ENCODE assay signal across 29 mouse cellular contexts in genomic region chr4:118581508-118581907, GRCm38 (mm10). TPM values are rescaled to one million over a fixed set of nuclear protein-coding genes. Genes with fewer than 3 reads are reported as not detected.
A peak's percentile ranks its signal among the peaks of the same experiment; 100 is the strongest.
DNase-seq lines count a peak whose midpoint lies in the region; ATAC-seq and TF ChIP-seq lines count a peak whose summit lies in the region.
"Had no signal": no experiment of that assay in that cellular context is flagged by ENCODE, and none has a peak within 500 bp of the region (broad histone marks: within the 10 kb centered on the region; RNA-seq: fewer than 3 reads in every experiment).

No protein-coding gene starts in this region.

- DNase-seq in cerebellum, postnatal 14 days, result peak; percentile 67 to 73
- no peak for DNase-seq in cerebellum, adult 9-10 months
- peak; percentile 18 for DNase-seq in embryo, embryonic 11 days
- DNase-seq in frontal cortex, postnatal 36 days (ENCODE audit: low spot score in 2 of 2), result no peak
- DNase-seq in heart, postnatal 10 days, result no peak
- DNase-seq: adrenal gland, adult 2 months; cerebellum, adult 2 months; forebrain, postnatal 0 days; gastrocnemius, postnatal 25 days; heart, postnatal 36 days; kidney, adult 2 months; liver, postnatal 0 days; thymus, adult 18-20 months; thymus, postnatal 4 days had no signal

- no peak for ATAC-seq in hindbrain, embryonic 16.5 days
- ATAC-seq in hindbrain, embryonic 13.5 days (ENCODE audit: low FRiP score), result no peak
- ATAC-seq: forebrain, postnatal 0 days; inflammation-experienced regulatory T-cells, adult 6 months; liver, postnatal 0 days; lung, postnatal 0 days had no signal

- no peak overlapping the region for H3K27ac ChIP-seq in hindbrain, embryonic 16.5 days (ENCODE audit: low read depth, low read length)
- H3K27ac ChIP-seq in hindbrain, embryonic 13.5 days, result no peak overlapping the region
- H3K27ac ChIP-seq: kidney, postnatal 0 days; limb, embryonic 12.5 days; macrophage; neural tube, embryonic 12.5 days had no signal

- no peak overlapping the region for H3K4me3 ChIP-seq in hindbrain, embryonic 16.5 days (ENCODE audit: low read length)
- no peak overlapping the region for H3K4me3 ChIP-seq in hindbrain, embryonic 13.5 days
- H3K4me3 ChIP-seq in E14TG2a.4 (replicated peaks; ENCODE audit: low read length), result peak overlapping the region; percentile 3; the same call in 1 of the 2 replicates
- H3K4me3 ChIP-seq: limb, embryonic 12.5 days; neural tube, embryonic 12.5 days had no signal

- 0 out of 2 replicates have a peak overlapping the region, but pooled peaks have one; percentile 27 for H3K9ac ChIP-seq in hindbrain, embryonic 16.5 days (ENCODE audit: low read depth, low read length)
- no peak overlapping the region for H3K9ac ChIP-seq in hindbrain, embryonic 13.5 days
- H3K9ac ChIP-seq: forebrain, postnatal 0 days; limb, embryonic 12.5 days; liver, postnatal 0 days; neural tube, embryonic 12.5 days had no signal

- H3K27me3 ChIP-seq in hindbrain, embryonic 16.5 days (replicated peaks; ENCODE audit: control insufficient read depth, insufficient read depth, low read length), result no peaks in the 10 kb centered on the region
- H3K27me3 ChIP-seq in hindbrain, embryonic 13.5 days, result 0 out of 2 replicates have a peak, but pooled peaks cover 4% of the 10 kb centered on the region
- H3K27me3 ChIP-seq in E14TG2a.4 (ENCODE audit: insufficient read depth, low read length), result peaks cover 52% of the 10 kb centered on the region
- H3K27me3 ChIP-seq: limb, embryonic 12.5 days had no signal

- WGBS in hindbrain, embryonic 16.5 days, result 46% methylated on average over 8 of the region's 11 CpGs
- 41% methylated on average over 11 of the region's 11 CpGs for WGBS in hindbrain, embryonic 13.5 days

- no peak overlapping the region for H3K4me2 ChIP-seq in hindbrain, embryonic 16.5 days (ENCODE audit: low read length)
- H3K4me2 ChIP-seq in hindbrain, embryonic 13.5 days, result no peak overlapping the region
- H3K4me2 ChIP-seq: limb, embryonic 12.5 days; liver, embryonic 11.5 days; neural tube, embryonic 12.5 days had no signal

- TF ChIP-seq CTCF in E14TG2a.4 (conservative IDR thresholded peaks at IDR 0.05; ENCODE audit: low read length), result no peak

- no peaks in the 10 kb centered on the region for H3K36me3 ChIP-seq in hindbrain, embryonic 16.5 days (ENCODE audit: control insufficient read depth, insufficient read depth, low read length)
- no peaks in the 10 kb centered on the region for H3K36me3 ChIP-seq in hindbrain, embryonic 13.5 days
- no peaks in the 10 kb centered on the region for H3K36me3 ChIP-seq in E14TG2a.4 (ENCODE audit: insufficient read depth, low read length)
- H3K36me3 ChIP-seq: limb, embryonic 12.5 days; neural tube, embryonic 12.5 days had no signal

- intact Hi-C loops in heart, postnatal 10 days (cut with DNase I), result no loop called here

- H3K9me3 ChIP-seq in hindbrain, embryonic 16.5 days (ENCODE audit: control insufficient read depth, low read length), result 0 out of 2 replicates have a peak, but pooled peaks cover 3% of the 10 kb centered on the region
- no peaks in the 10 kb centered on the region for H3K9me3 ChIP-seq in hindbrain, embryonic 13.5 days
- H3K9me3 ChIP-seq in E14TG2a.4 (ENCODE audit: low read length), result peaks cover 7% of the 10 kb centered on the region; the same call in 1 of the 2 replicates
- H3K9me3 ChIP-seq: neural tube, embryonic 12.5 days had no signal

- H3K4me1 ChIP-seq in hindbrain, embryonic 16.5 days (ENCODE audit: control insufficient read depth, insufficient read depth, low read depth, low read length), result no peaks in the 10 kb centered on the region
- H3K4me1 ChIP-seq in hindbrain, embryonic 13.5 days (replicated peaks), result 0 out of 2 replicates have a peak, but pooled peaks cover 7% of the 10 kb centered on the region
- peaks cover 44% of the 10 kb centered on the region for H3K4me1 ChIP-seq in E14TG2a.4 (replicated peaks; ENCODE audit: low read depth, low read length)
- H3K4me1 ChIP-seq: limb, embryonic 12.5 days; neural tube, embryonic 12.5 days had no signal

RNA-seq across cellular contexts. Expression of gene Tmem125, which starts 37.7 kb away (rescaled TPM):
- polyA plus RNA-seq in hindbrain, embryonic 16.5 days (2015; fragmentation: Nextera tagmentation; extraction: Ambion mirVana), result 0.16 and 0.30 TPM in 2 replicates
- polyA plus RNA-seq in hindbrain, embryonic 13.5 days (2015; fragmentation: Nextera tagmentation; extraction: Ambion mirVana), result 0.12 and 0.13 TPM in 2 replicates
- under 1 TPM in 1 of 2 experiments, not detected in 1; 0.12 TPM for total RNA-seq in heart, postnatal 10 days (2021)
- total RNA-seq: forebrain, postnatal 0 days; gastrocnemius, postnatal 25 days; monocyte, adult 5-6 weeks had no signal
- polyA plus RNA-seq: inflammation-experienced regulatory T-cells, adult 6 months; macrophage had no signal

RNA-seq across cellular contexts. Expression of gene Cfap57, which starts 39.1 kb away (rescaled TPM):
- polyA plus RNA-seq in hindbrain, embryonic 16.5 days (2015; fragmentation: Nextera tagmentation; extraction: Ambion mirVana), result 2.1 and 2.5 TPM in 2 replicates
- polyA plus RNA-seq in hindbrain, embryonic 13.5 days (2015; fragmentation: Nextera tagmentation; extraction: Ambion mirVana), result 1.3 and 2.3 TPM in 2 replicates
- under 1 TPM; 0.07 to 0.17 TPM for total RNA-seq in heart, postnatal 10 days (2021)
- total RNA-seq: gastrocnemius, postnatal 25 days; monocyte, adult 5-6 weeks had no signal
- polyA plus RNA-seq: adrenal gland, adult 2 months; macrophage had no signal

RNA-seq across cellular contexts. Expression of gene Ebna1bp2, which starts 39.1 kb away (rescaled TPM):
- 83.0 and 91.8 TPM in 2 replicates for polyA plus RNA-seq in hindbrain, embryonic 16.5 days (2015; fragmentation: Nextera tagmentation; extraction: Ambion mirVana)
- 106 and 121 TPM in 2 replicates for polyA plus RNA-seq in hindbrain, embryonic 13.5 days (2015; fragmentation: Nextera tagmentation; extraction: Ambion mirVana)
- 10 to 100 TPM; 39.8 to 49.6 TPM for total RNA-seq in heart, postnatal 10 days (2021)

RNA-seq across cellular contexts. Expression of gene 2610528J11Rik, which starts 54.7 kb away (rescaled TPM):
- polyA plus RNA-seq in hindbrain, embryonic 16.5 days (2015; fragmentation: Nextera tagmentation; extraction: Ambion mirVana), result not detected in 2 replicates
- not detected in 2 replicates for polyA plus RNA-seq in hindbrain, embryonic 13.5 days (2015; fragmentation: Nextera tagmentation; extraction: Ambion mirVana)
- not detected for total RNA-seq in heart, postnatal 10 days (2021)
- total RNA-seq: adrenal gland, adult 2 months; forebrain, postnatal 0 days; gastrocnemius, postnatal 25 days; heart, adult 8-10 months; heart, postnatal 36 days; layer of hippocampus, postnatal 25 days; left cerebral cortex, postnatal 10 days; monocyte, adult 5-6 weeks had no signal
- polyA plus RNA-seq: adrenal gland, adult 2 months; cerebellum, adult 2 months; forebrain, postnatal 0 days; heart, embryonic 14.5 days; inflammation-experienced regulatory T-cells, adult 6 months; macrophage; neural tube, embryonic 12.5 days had no signal

Comparison
In these comparisons a context has a peak if more than half of its experiments do, and no peak if none do; other contexts are left out.
1. DNase-seq: peak in cerebellum, postnatal 14 days (2 of 2) and embryo, embryonic 11 days (single experiment); none in cerebellum, adult 9-10 months (single experiment), frontal cortex, postnatal 36 days (0 of 2) and heart, postnatal 10 days (0 of 2).